Mouse (Mus musculus) forebrain, embryonic 12.5 days (tissue): ENCODE results near the gene Gm28308. TPM values are rescaled to one million over a fixed set of nuclear protein-coding genes. Genes with fewer than 3 reads are reported as not detected.
A peak's percentile ranks its signal among the peaks of the same experiment; 100 is the strongest.

ENCODE experiments used
- ATAC-seq: fragments of 200-750 bp; cut with Nextera tagmentation; 2 replicates; pipeline ENCODE4 v1.8.0; 2017; ENCODE audit warnings: moderate TSS enrichment; ENCODE audit not compliant: low FRiP score
- H3K27ac ChIP-seq: fragments of 300-500 bp; sonication (generic); 2 replicates; pipeline ENCODE4 v1.5.1; 2016; ENCODE audit warnings: mild to moderate bottlenecking
- H3K27me3 ChIP-seq: fragments of 300-500 bp; sonication (generic); 2 replicates; pipeline ENCODE4 v1.6.1; 2016; ENCODE audit warnings: mild to moderate bottlenecking
- H3K36me3 ChIP-seq: fragments of 300-500 bp; sonication (generic); replicated peaks from 2 replicates; pipeline ENCODE4 v1.6.1; 2016; ENCODE audit warnings: mild to moderate bottlenecking
- H3K4me1 ChIP-seq: fragments of 300-500 bp; sonication (generic); 2 replicates; pipeline ENCODE4 v1.6.1; 2016
- H3K4me2 ChIP-seq: fragments of 300-500 bp; sonication (generic); 2 replicates; pipeline ENCODE4 v1.6.1; 2016; ENCODE audit warnings: mild to moderate bottlenecking, moderate library complexity
- H3K4me3 ChIP-seq: fragments of 300-500 bp; sonication (generic); replicated peaks from 2 replicates; pipeline ENCODE4 v1.5.1; 2016; ENCODE audit warnings: mild to moderate bottlenecking
- H3K9ac ChIP-seq: fragments of 300-500 bp; sonication (generic); 2 replicates; pipeline ENCODE4 v1.6.1; 2016; ENCODE audit warnings: mild to moderate bottlenecking
- H3K9me3 ChIP-seq: fragments of 300-500 bp; sonication (generic); 2 replicates; pipeline ENCODE4 v1.6.1; 2016
- whole genome bisulfite sequencing: fragments of 180-500 bp; shearing (Covaris S2); methylation state at CpG from one replicate; pipeline ENCODE4 v1.1.7; 2016; 5-methylcytosine and 5-hydroxymethylcytosine counted together
- polyA plus RNA-seq: library from polyadenylated mRNA; unstranded; fragments of >200 nt; fragmentation: Nextera tagmentation; extraction: Ambion mirVana; gene quantifications from 2 replicates; pipeline ENCODE4 v1.2.1, GENCODE M21; 2016

Gm28308 gene
- polyA plus RNA-seq, 1 experiment from 2014 or later: not detected

GRCm38 (mm10) chr6:52161336-52162092 is 51.6 kb downstream of the Gm28308 start:
- Histone ChIP-seq H3K4me1 (peaks cover 16% of the 10 kb centered on the region), H3K4me2 (no peak overlapping the region), H3K9ac (no peak overlapping the region), H3K27ac (no peak overlapping the region), H3K36me3 (no peaks in the 10 kb centered on the region), H3K9me3 (no peaks in the 10 kb centered on the region), H3K4me3 (no peak overlapping the region), H3K27me3 (peaks cover 97% of the 10 kb centered on the region)
- WGBS: 0% methylated on average over 8 of the region's 8 CpGs
- no peak for ATAC-seq

GRCm38 (mm10) chr6:52160511-52161335 is 52.4 kb downstream of the Gm28308 start:
- H3K9ac ChIP-seq: no peak overlapping the region
- under 1% methylated on average over 30 of the region's 30 CpGs for WGBS
- H3K36me3 ChIP-seq: no peaks in the 10 kb centered on the region
- no peak overlapping the region for H3K4me3 ChIP-seq
- ATAC-seq: no peak
- peaks cover 97% of the 10 kb centered on the region for H3K27me3 ChIP-seq
- no peak overlapping the region for H3K27ac ChIP-seq
- no peaks in the 10 kb centered on the region for H3K9me3 ChIP-seq
- H3K4me1 ChIP-seq: peaks cover 16% of the 10 kb centered on the region
- H3K4me2 ChIP-seq: no peak overlapping the region

- 1% methylated on average over 9 of the region's 9 CpGs for WGBS
Measured at GRCm38 (mm10) chr6:52159979-52160378, 53.2 kb downstream of the Gm28308 start.

GRCm38 (mm10) chr6:52159164-52159761 is 53.9 kb downstream of the Gm28308 start:
- no peak overlapping the region for H3K27ac ChIP-seq
- H3K4me2 ChIP-seq: peak overlapping the region; percentile 99
- H3K36me3 ChIP-seq: no peaks in the 10 kb centered on the region
- peaks cover 16% of the 10 kb centered on the region for H3K4me1 ChIP-seq
- H3K27me3 ChIP-seq: peaks cover 97% of the 10 kb centered on the region
- 0 out of 2 replicates have a peak, but pooled peaks have one; percentile 23 for ATAC-seq
- peak overlapping the region; percentile 55 for H3K4me3 ChIP-seq
- no peaks in the 10 kb centered on the region for H3K9me3 ChIP-seq
- WGBS: 1% methylated on average over 12 of the region's 12 CpGs
- H3K9ac ChIP-seq: no peak overlapping the region

More at GRCm38 (mm10) chr6:52159979-52160378, 53.2 kb downstream of the Gm28308 start:
- H3K27ac ChIP-seq: no peak overlapping the region
- peaks cover 97% of the 10 kb centered on the region for H3K27me3 ChIP-seq
- peaks cover 16% of the 10 kb centered on the region for H3K4me1 ChIP-seq
- no peak for ATAC-seq
- no peak overlapping the region for H3K4me3 ChIP-seq
- H3K9me3 ChIP-seq: no peaks in the 10 kb centered on the region
- no peak overlapping the region for H3K4me2 ChIP-seq
- no peaks in the 10 kb centered on the region for H3K36me3 ChIP-seq
- no peak overlapping the region for H3K9ac ChIP-seq

GRCm38 (mm10) chr6:52158276-52159051 is 54.7 kb downstream of the Gm28308 start, which contains the start of gene Hoxa1:
Gene Hoxa1 (minus strand): TSS chr6:52158317.
- Histone ChIP-seq H3K9me3 (no peaks in the 10 kb centered on the region), H3K4me2 (peak within 1 kb of the TSS; percentile 99), H3K27ac (no peak within 1 kb of the TSS), H3K27me3 (peaks cover 97% of the 10 kb centered on the region), H3K36me3 (no peaks in the 10 kb centered on the region), H3K4me1 (peaks cover 16% of the 10 kb centered on the region), H3K9ac (peak within 1 kb of the TSS; percentile 55), H3K4me3 (peak within 1 kb of the TSS; percentile 55)
- WGBS: under 1% methylated on average over 55 of the region's 55 CpGs
- ATAC-seq: peak; percentile 79; the same call in 1 of the 2 replicates

- Histone ChIP-seq H3K4me2 (peak overlapping the region; percentile 99), H3K27me3 (peaks cover 97% of the 10 kb centered on the region), H3K9me3 (no peaks in the 10 kb centered on the region), H3K36me3 (no peaks in the 10 kb centered on the region), H3K4me1 (peaks cover 16% of the 10 kb centered on the region), H3K27ac (no peak overlapping the region), H3K4me3 (peak overlapping the region; percentile 55), H3K9ac (0 out of 2 replicates have a peak overlapping the region, but pooled peaks have one; percentile 55)
- WGBS: 1% methylated on average over 32 of the region's 32 CpGs
- ATAC-seq: peak; percentile 14; the same call in 1 of the 2 replicates
Measured at GRCm38 (mm10) chr6:52157466-52158275, 55.5 kb downstream of the Gm28308 start.

- Histone ChIP-seq H3K4me1 (peaks cover 16% of the 10 kb centered on the region), H3K4me2 (no peak overlapping the region), H3K27me3 (peaks cover 99% of the 10 kb centered on the region), H3K9ac (no peak overlapping the region), H3K36me3 (no peaks in the 10 kb centered on the region), H3K27ac (no peak overlapping the region), H3K9me3 (no peaks in the 10 kb centered on the region), H3K4me3 (no peak overlapping the region)
- ATAC-seq: no peak
- WGBS: 1% methylated on average over 20 of the region's 20 CpGs
Measured at GRCm38 (mm10) chr6:52156551-52157200, 56.5 kb downstream of the Gm28308 start.

GRCm38 (mm10) chr6:52155471-52155870 is 57.7 kb downstream of the Gm28308 start:
- Histone ChIP-seq H3K4me2 (no peak overlapping the region), H3K27ac (no peak overlapping the region), H3K4me1 (peaks cover 16% of the 10 kb centered on the region), H3K4me3 (no peak overlapping the region), H3K9me3 (no peaks in the 10 kb centered on the region), H3K27me3 (peaks cover 97% of the 10 kb centered on the region), H3K9ac (no peak overlapping the region), H3K36me3 (no peaks in the 10 kb centered on the region)
- 34% methylated on average over 3 of the region's 3 CpGs for WGBS
- no peak for ATAC-seq

GRCm38 (mm10) chr6:52154044-52154443 is 59.1 kb downstream of the Gm28308 start:
- Histone ChIP-seq H3K4me3 (no peak overlapping the region), H3K36me3 (no peaks in the 10 kb centered on the region), H3K27ac (no peak overlapping the region), H3K27me3 (peaks cover 97% of the 10 kb centered on the region), H3K9ac (no peak overlapping the region), H3K4me1 (peaks cover 13% of the 10 kb centered on the region), H3K9me3 (peaks cover 5% of the 10 kb centered on the region; the same call in 1 of the 2 replicates), H3K4me2 (no peak overlapping the region)
- 2% methylated on average over 5 of the region's 5 CpGs for WGBS
- no peak for ATAC-seq

- WGBS: under 1% methylated on average over 6 of the region's 6 CpGs
- no peak for ATAC-seq
- Histone ChIP-seq H3K4me1 (peaks cover 5% of the 10 kb centered on the region), H3K4me2 (no peak overlapping the region), H3K9ac (no peak overlapping the region), H3K4me3 (no peak overlapping the region), H3K27ac (no peak overlapping the region), H3K27me3 (peaks cover 93% of the 10 kb centered on the region), H3K36me3 (no peaks in the 10 kb centered on the region), H3K9me3 (peaks cover 5% of the 10 kb centered on the region; the same call in 1 of the 2 replicates)
Measured at GRCm38 (mm10) chr6:52153270-52153669, 59.9 kb downstream of the Gm28308 start.
